Mouse (Mus musculus) ES-Bruce4 (cell line): ENCODE results near the gene Fndc3b. TPM values are rescaled to one million over a fixed set of nuclear protein-coding genes. Genes with fewer than 3 reads are reported as not detected.

Experiments used
- H3K27ac ChIP-seq: 2 replicates; pipeline ENCODE4 v1.5.1; 2012; ENCODE audit warnings: low read length, inconsistent platforms; ENCODE audit not compliant: insufficient read depth
- H3K27me3 ChIP-seq: 2 replicates; pipeline ENCODE4 v1.6.1; 2012; ENCODE audit warnings: mild to moderate bottlenecking, low read length, inconsistent platforms; ENCODE audit not compliant: control insufficient read depth, poor library complexity, insufficient read depth, severe bottlenecking
- H3K36me3 ChIP-seq: 2 replicates; pipeline ENCODE4 v1.6.1; 2012; ENCODE audit warnings: inconsistent platforms, mild to moderate bottlenecking, low read length, moderate library complexity; ENCODE audit not compliant: control insufficient read depth, poor library complexity, insufficient read depth, severe bottlenecking
- H3K4me1 ChIP-seq: one replicate; pipeline ENCODE4 v1.8.1; 2011; ENCODE audit warnings: low read length; ENCODE audit not compliant: control insufficient read depth, insufficient read depth
- H3K4me3 ChIP-seq: 2 replicates; pipeline ENCODE4 v1.5.1; 2011; ENCODE audit warnings: low read depth, mild to moderate bottlenecking, low read length
- H3K9ac ChIP-seq: 2 replicates; pipeline ENCODE4 v1.6.1; 2012; ENCODE audit warnings: low read depth, mild to moderate bottlenecking, inconsistent platforms; ENCODE audit not compliant: poor library complexity, severe bottlenecking
- H3K9me3 ChIP-seq: replicated peaks from 2 replicates; pipeline ENCODE4 v1.6.1; 2012; ENCODE audit warnings: mild to moderate bottlenecking, low read length, inconsistent platforms; ENCODE audit not compliant: control insufficient read depth, poor library complexity, insufficient read depth, severe bottlenecking
- CTCF ChIP-seq: IDR thresholded peaks from one replicate; pipeline ENCODE4 v1.8.1; 2011; ENCODE audit warnings: low read depth, low read length
- EP300 ChIP-seq: IDR thresholded peaks from 2 replicates; pipeline ENCODE4 v1.6.1; 2011; ENCODE audit warnings: low read depth, low read length; ENCODE audit not compliant: insufficient read depth
- POLR2A ChIP-seq: IDR thresholded peaks from one replicate; pipeline ENCODE4 v1.8.1; 2011; ENCODE audit warnings: low read length; ENCODE audit not compliant: insufficient read depth
- polyA plus RNA-seq: library from polyadenylated mRNA; stranded (reverse); fragments of >200 nt; gene quantifications from 2 replicates; pipeline ENCODE4 v1.2.4, GENCODE M21; 2011; ENCODE audit warnings: low read depth; ENCODE audit not compliant: missing spikeins, insufficient read depth, insufficient read length

The Fndc3b gene
- polyA plus RNA-seq, 1 experiment: 36.7 TPM

- H3K4me3 ChIP-seq: no peak overlapping the region
- TF ChIP-seq POLR2A (no peak), EP300 (no peak), CTCF (no peak)
- no peaks in the 10 kb centered on the region for H3K4me1 ChIP-seq
Observed at GRCm38 (mm10) chr3:27642381-27642780, 68.7 kb downstream of the Fndc3b start.

GRCm38 (mm10) chr3:27639701-27640100 lies 71.4 kb downstream of the Fndc3b start:
- H3K9me3 ChIP-seq: no peaks in the 10 kb centered on the region
- no peak overlapping the region for H3K4me3 ChIP-seq
- no peaks in the 10 kb centered on the region for H3K27me3 ChIP-seq
- H3K36me3 ChIP-seq: no peaks in the 10 kb centered on the region
- no peaks in the 10 kb centered on the region for H3K4me1 ChIP-seq
- TF ChIP-seq POLR2A (no peak), CTCF (no peak), EP300 (no peak)
- no peak overlapping the region for H3K27ac ChIP-seq
- H3K9ac ChIP-seq: no peak overlapping the region

More at GRCm38 (mm10) chr3:27642381-27642780, 68.7 kb downstream of the Fndc3b start:
- Histone ChIP-seq H3K9me3 (no peaks in the 10 kb centered on the region), H3K36me3 (no peaks in the 10 kb centered on the region), H3K27me3 (no peaks in the 10 kb centered on the region), H3K9ac (no peak overlapping the region), H3K27ac (no peak overlapping the region)

DNA sequence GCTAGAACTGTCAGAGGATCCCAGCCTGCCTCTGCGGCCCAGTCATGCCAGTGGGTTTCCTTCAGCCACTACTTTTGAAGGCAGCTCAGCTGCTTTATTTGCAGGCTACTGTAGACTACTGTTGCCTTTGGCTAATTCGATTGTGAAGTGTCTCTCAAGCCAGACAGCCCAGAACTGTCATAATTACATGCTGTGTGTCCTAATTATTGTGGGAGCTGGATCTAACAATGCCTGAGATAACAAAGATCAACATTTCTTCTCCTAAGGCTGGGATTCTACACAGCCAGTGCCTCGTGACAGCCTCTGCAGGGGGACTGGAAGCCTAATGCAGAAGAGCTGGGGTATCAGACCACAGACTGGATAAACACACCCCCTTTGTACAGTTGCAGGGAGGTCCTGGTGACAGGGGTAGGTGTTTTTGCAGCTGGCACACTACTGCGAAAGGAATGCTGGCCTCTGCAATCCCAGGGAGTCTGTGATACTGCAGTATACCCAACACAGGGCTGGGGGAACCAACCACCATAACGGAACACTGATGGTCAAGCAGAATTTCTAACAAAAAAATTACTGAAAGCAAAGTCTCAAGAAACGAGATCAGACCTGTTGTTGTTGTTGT lies 74.0 kb downstream of the Fndc3b start:
- Histone ChIP-seq H3K9ac (no peak overlapping the region), H3K4me1 (no peaks in the 10 kb centered on the region), H3K27ac (no peak overlapping the region), H3K36me3 (no peaks in the 10 kb centered on the region), H3K9me3 (no peaks in the 10 kb centered on the region), H3K27me3 (no peaks in the 10 kb centered on the region), H3K4me3 (no peak overlapping the region)
- TF ChIP-seq POLR2A (no peak), EP300 (no peak), CTCF (no peak)

- Histone ChIP-seq H3K4me1 (no peaks in the 10 kb centered on the region), H3K36me3 (no peaks in the 10 kb centered on the region), H3K9me3 (no peaks in the 10 kb centered on the region), H3K4me3 (no peak overlapping the region), H3K27ac (no peak overlapping the region), H3K9ac (no peak overlapping the region), H3K27me3 (no peaks in the 10 kb centered on the region)
- TF ChIP-seq CTCF: no peak
Observed at GRCm38 (mm10) chr3:27635776-27636175, 75.3 kb downstream of the Fndc3b start.

DNA sequence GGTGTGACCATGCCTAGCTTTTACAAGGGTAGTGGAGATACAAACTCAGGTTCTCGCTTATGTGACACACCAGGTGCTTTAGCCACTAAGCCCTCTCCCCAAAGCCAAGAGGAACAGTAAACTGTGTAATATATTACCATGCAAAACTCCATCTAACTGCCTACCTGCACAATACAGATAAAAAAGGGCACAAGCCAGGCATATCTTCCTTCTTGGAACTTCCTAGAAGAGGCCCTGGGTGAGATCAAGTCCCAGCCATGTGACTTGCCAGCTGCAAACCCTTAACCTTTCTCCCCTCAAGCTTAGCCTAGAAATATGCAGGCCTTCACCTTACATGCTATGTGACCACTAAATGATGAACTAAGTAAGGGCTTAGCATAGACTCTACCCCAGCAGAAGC lies 78.2 kb downstream of the Fndc3b start:
- Histone ChIP-seq H3K9me3 (no peaks in the 10 kb centered on the region), H3K4me1 (no peaks in the 10 kb centered on the region), H3K36me3 (no peaks in the 10 kb centered on the region), H3K9ac (no peak overlapping the region), H3K27ac (no peak overlapping the region), H3K27me3 (no peaks in the 10 kb centered on the region; the same call in 1 of the 2 replicates), H3K4me3 (no peak overlapping the region)
- TF ChIP-seq POLR2A: no peak
- TF ChIP-seq EP300: no peak
- no peak for TF ChIP-seq CTCF

DNA sequence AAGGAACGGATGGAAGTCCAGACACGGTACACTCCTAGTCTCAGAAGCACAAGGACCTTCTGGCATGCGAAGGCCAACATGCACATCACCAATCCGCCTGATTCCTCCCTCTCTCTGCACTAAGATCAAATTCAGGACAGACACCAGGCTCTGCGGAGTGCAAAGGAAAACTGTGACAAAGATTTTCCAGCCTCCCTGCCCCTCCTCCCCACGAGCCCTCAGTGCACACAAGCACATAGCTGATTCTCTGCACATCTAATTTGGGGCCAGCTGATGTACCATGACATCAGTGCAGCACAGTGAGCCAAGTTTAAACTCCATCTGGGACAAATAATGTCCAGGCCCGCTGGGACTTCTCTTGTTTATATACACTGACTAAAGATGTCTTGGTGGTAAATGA lies 80.0 kb downstream of the Fndc3b start:
- no peaks in the 10 kb centered on the region for H3K9me3 ChIP-seq
- no peaks in the 10 kb centered on the region for H3K36me3 ChIP-seq
- H3K4me3 ChIP-seq: no peak overlapping the region
- H3K4me1 ChIP-seq: no peaks in the 10 kb centered on the region
- no peak overlapping the region for H3K27ac ChIP-seq
- TF ChIP-seq CTCF (no peak), POLR2A (no peak), EP300 (no peak)
- H3K9ac ChIP-seq: no peak overlapping the region
- H3K27me3 ChIP-seq: no peaks in the 10 kb centered on the region; the same call in 1 of the 2 replicates
